Mouse (Mus musculus): ENCODE measurements around the gene 2810006K23Rik. TPM values are rescaled to one million over a fixed set of nuclear protein-coding genes. Genes with fewer than 3 reads are reported as not detected.

Gene 2810006K23Rik
- polyA plus RNA-seq, 1 experiment from 2014 or later = 10.5 TPM

- no peaks in the 10 kb centered on the region for H3K27me3 ChIP-seq (replicated peaks)
- no peak overlapping the region for H3K9ac ChIP-seq
- no peaks in the 10 kb centered on the region for H3K9me3 ChIP-seq (replicated peaks)
- 77% methylated on average over 6 of the region's 6 CpGs for WGBS (ENCODE audit: insufficient replicate concordance)
- no peak overlapping the region for H3K4me2 ChIP-seq
- no peak for ATAC-seq
- no peak overlapping the region for H3K27ac ChIP-seq
- H3K36me3 ChIP-seq = peaks cover 14% of the 10 kb centered on the region
- H3K4me3 ChIP-seq = no peak overlapping the region
- H3K4me1 ChIP-seq = no peaks in the 10 kb centered on the region
Observed at GRCm38 (mm10) chr5:124364173-124364918, 36.5 kb downstream of the 2810006K23Rik start.

- H3K36me3 ChIP-seq = peaks cover 28% of the 10 kb centered on the region
- H3K4me1 ChIP-seq = no peaks in the 10 kb centered on the region
- H3K9ac ChIP-seq = no peak overlapping the region
- no peak overlapping the region for H3K4me2 ChIP-seq
- H3K27ac ChIP-seq = no peak overlapping the region
- no peaks in the 10 kb centered on the region for H3K9me3 ChIP-seq (replicated peaks)
- no peak for ATAC-seq
- 74% methylated on average over 2 of the region's 2 CpGs for WGBS (ENCODE audit: insufficient replicate concordance)
- no peaks in the 10 kb centered on the region for H3K27me3 ChIP-seq (replicated peaks)
- H3K4me3 ChIP-seq = no peak overlapping the region
Observed at GRCm38 (mm10) chr5:124365754-124366153, 37.9 kb downstream of the 2810006K23Rik start.

- Histone ChIP-seq H3K4me3 (no peak overlapping the region), H3K4me2 (no peak overlapping the region), H3K27ac (no peak overlapping the region), H3K9ac (no peak overlapping the region), H3K36me3 (peaks cover 38% of the 10 kb centered on the region), H3K27me3 (replicated peaks) (no peaks in the 10 kb centered on the region), H3K9me3 (replicated peaks) (no peaks in the 10 kb centered on the region), H3K4me1 (no peaks in the 10 kb centered on the region)
- ATAC-seq = no peak
- 64% methylated on average over 3 of the region's 3 CpGs for WGBS (ENCODE audit: insufficient replicate concordance)
Observed at GRCm38 (mm10) chr5:124366721-124367120, 38.8 kb downstream of the 2810006K23Rik start.

- Histone ChIP-seq H3K36me3 (peaks cover 96% of the 10 kb centered on the region), H3K4me3 (no peak overlapping the region)
- 93% methylated on average over 7 of the region's 7 CpGs for WGBS (ENCODE audit: insufficient replicate concordance)
Observed at GRCm38 (mm10) chr5:124374298-124374697, 46.4 kb downstream of the 2810006K23Rik start.

GRCm38 (mm10) chr5:124376401-124376800 is 48.5 kb downstream of the 2810006K23Rik start:
- Histone ChIP-seq H3K9me3 (replicated peaks) (no peaks in the 10 kb centered on the region), H3K9ac (no peak overlapping the region), H3K27me3 (replicated peaks) (no peaks in the 10 kb centered on the region), H3K27ac (no peak overlapping the region), H3K36me3 (peaks cover 96% of the 10 kb centered on the region), H3K4me3 (no peak overlapping the region), H3K4me1 (no peaks in the 10 kb centered on the region), H3K4me2 (no peak overlapping the region)
- no peak for ATAC-seq
- 92% methylated on average over 1 of the region's 1 CpGs for WGBS (ENCODE audit: insufficient replicate concordance)

More at GRCm38 (mm10) chr5:124374298-124374697, 46.4 kb downstream of the 2810006K23Rik start:
- no peak for ATAC-seq
- no peak overlapping the region for H3K4me2 ChIP-seq
- no peak overlapping the region for H3K9ac ChIP-seq
- H3K27me3 ChIP-seq (replicated peaks) = no peaks in the 10 kb centered on the region
- H3K4me1 ChIP-seq = no peaks in the 10 kb centered on the region
- H3K27ac ChIP-seq = no peak overlapping the region
- H3K9me3 ChIP-seq (replicated peaks) = no peaks in the 10 kb centered on the region

DNA sequence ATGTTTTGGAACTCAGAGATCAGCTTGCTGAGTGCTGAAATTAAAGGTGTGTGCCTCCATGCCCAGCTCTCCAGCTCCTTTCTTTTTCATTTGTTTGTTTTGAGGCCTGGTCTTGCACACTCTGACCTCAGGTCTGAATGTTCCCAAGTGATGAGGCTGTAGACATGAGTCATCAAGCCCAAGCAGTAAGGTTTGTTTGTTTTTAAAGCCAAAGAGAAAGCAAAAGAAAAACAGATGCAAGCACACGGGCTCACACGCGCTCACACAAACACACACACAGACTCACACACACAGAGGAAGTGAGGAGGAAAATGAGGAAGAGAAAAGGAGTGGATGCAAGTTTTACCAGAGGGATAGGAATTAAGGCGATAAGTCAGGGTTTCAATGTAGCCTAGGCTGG is 49.3 kb downstream of the 2810006K23Rik start:
- Histone ChIP-seq H3K27me3 (replicated peaks) (no peaks in the 10 kb centered on the region), H3K9me3 (replicated peaks) (no peaks in the 10 kb centered on the region), H3K4me1 (no peaks in the 10 kb centered on the region), H3K4me2 (no peak overlapping the region), H3K4me3 (no peak overlapping the region), H3K9ac (no peak overlapping the region), H3K27ac (no peak overlapping the region; the same call in 1 of the 2 replicates), H3K36me3 (peaks cover 96% of the 10 kb centered on the region)
- ATAC-seq = no peak
- WGBS (ENCODE audit: insufficient replicate concordance) = 86% methylated on average over 4 of the region's 4 CpGs

DNA sequence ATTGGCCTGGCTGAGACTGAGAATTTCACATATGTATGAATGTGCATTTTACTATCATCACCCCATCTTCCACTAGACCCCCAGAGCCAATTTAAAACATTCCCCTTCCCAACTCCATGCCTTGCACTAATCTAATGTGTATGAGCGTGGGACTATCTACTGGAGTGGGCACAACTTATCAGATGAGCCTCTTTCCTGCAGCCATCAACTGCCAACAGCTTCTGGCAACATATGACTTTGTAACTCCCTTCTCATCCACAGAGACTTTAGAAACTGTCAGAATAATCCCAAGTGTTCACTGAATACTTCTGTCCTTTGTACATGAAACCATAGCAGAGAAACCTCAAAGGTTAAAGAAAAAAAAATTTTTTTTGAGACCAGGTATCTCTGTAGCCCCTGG is 52.2 kb downstream of the 2810006K23Rik start:
- H3K9ac ChIP-seq = no peak overlapping the region
- H3K4me1 ChIP-seq = no peaks in the 10 kb centered on the region
- no peaks in the 10 kb centered on the region for H3K27me3 ChIP-seq (replicated peaks)
- H3K4me2 ChIP-seq = no peak overlapping the region
- no peak for ATAC-seq
- H3K36me3 ChIP-seq = peaks cover 96% of the 10 kb centered on the region
- 59% methylated on average over 1 of the region's 1 CpGs for WGBS (ENCODE audit: insufficient replicate concordance)
- H3K4me3 ChIP-seq = no peak overlapping the region
- no peaks in the 10 kb centered on the region for H3K9me3 ChIP-seq (replicated peaks)
- no peak overlapping the region for H3K27ac ChIP-seq

GRCm38 (mm10) chr5:124387932-124388331 is 60.0 kb downstream of the 2810006K23Rik start:
- ATAC-seq = no peak
- peaks cover 95% of the 10 kb centered on the region for H3K36me3 ChIP-seq

More at GRCm38 (mm10) chr5:124387932-124388331, 60.0 kb downstream of the 2810006K23Rik start:
- Histone ChIP-seq H3K4me1 (no peaks in the 10 kb centered on the region), H3K4me2 (no peak overlapping the region), H3K27ac (no peak overlapping the region), H3K9me3 (replicated peaks) (no peaks in the 10 kb centered on the region), H3K9ac (no peak overlapping the region), H3K27me3 (replicated peaks) (no peaks in the 10 kb centered on the region), H3K4me3 (no peak overlapping the region)
- 72% methylated on average over 5 of the region's 5 CpGs for WGBS (ENCODE audit: insufficient replicate concordance)

Other genes with a start within 250 kb of the 2810006K23Rik start
- gene Abcb9, start 232.3 kb upstream of the 2810006K23Rik start, polyA plus RNA-seq (2016; fragmentation: Nextera tagmentation; extraction: Ambion mirVana) = 5.0 and 5.6 TPM in 2 replicates
- gene Ogfod2, start 215.8 kb upstream of the 2810006K23Rik start, polyA plus RNA-seq (2016; fragmentation: Nextera tagmentation; extraction: Ambion mirVana) = 19.1 and 20.2 TPM in 2 replicates
- 94.1 and 100 TPM in 2 replicates for gene Arl6ip4, start 212.0 kb upstream of the 2810006K23Rik start, polyA plus RNA-seq (2016; fragmentation: Nextera tagmentation; extraction: Ambion mirVana)
- gene Pitpnm2, start 78.3 kb upstream of the 2810006K23Rik start, polyA plus RNA-seq (2016; fragmentation: Nextera tagmentation; extraction: Ambion mirVana) = 2.5 and 3.7 TPM in 2 replicates
- gene Mphosph9, start 117 bp upstream of the 2810006K23Rik start, polyA plus RNA-seq (2016; fragmentation: Nextera tagmentation; extraction: Ambion mirVana) = 8.5 and 8.7 TPM in 2 replicates
- gene Cdk2ap1, start 35.0 kb downstream of the 2810006K23Rik start, polyA plus RNA-seq (2016; fragmentation: Nextera tagmentation; extraction: Ambion mirVana) = 91.0 and 104 TPM in 2 replicates
- gene Sbno1, start 97.9 kb downstream of the 2810006K23Rik start, polyA plus RNA-seq (2016; fragmentation: Nextera tagmentation; extraction: Ambion mirVana) = 60.1 and 65.7 TPM in 2 replicates
- 85.3 and 95.9 TPM in 2 replicates for gene Kmt5a, start 111.8 kb downstream of the 2810006K23Rik start, polyA plus RNA-seq (2016; fragmentation: Nextera tagmentation; extraction: Ambion mirVana)
- gene Rilpl2, start 150.3 kb downstream of the 2810006K23Rik start, polyA plus RNA-seq (2016; fragmentation: Nextera tagmentation; extraction: Ambion mirVana) = 9.4 and 11.5 TPM in 2 replicates
- gene Snrnp35, start 155.0 kb downstream of the 2810006K23Rik start, polyA plus RNA-seq (2016; fragmentation: Nextera tagmentation; extraction: Ambion mirVana) = 17.8 and 18.3 TPM in 2 replicates
- gene Rilpl1, start 203.3 kb downstream of the 2810006K23Rik start, polyA plus RNA-seq (2016; fragmentation: Nextera tagmentation; extraction: Ambion mirVana) = 4.5 and 4.9 TPM in 2 replicates
- gene Tmed2, start 212.6 kb downstream of the 2810006K23Rik start, polyA plus RNA-seq (2016; fragmentation: Nextera tagmentation; extraction: Ambion mirVana) = 394 and 403 TPM in 2 replicates
- 11.9 and 12.4 TPM in 2 replicates for gene Ddx55, start 224.8 kb downstream of the 2810006K23Rik start, polyA plus RNA-seq (2016; fragmentation: Nextera tagmentation; extraction: Ambion mirVana)